Mouse (Mus musculus): ENCODE data around the gene Grem1. TPM values are rescaled to one million over a fixed set of nuclear protein-coding genes. Genes with fewer than 3 reads are reported as not detected.

Gene Grem1
- total RNA-seq, 2 experiments from 2014 or later = not detected

GRCm38 (mm10) chr2:113764968-113765367, 6.5 kb upstream of the Grem1 start:
- no peak for DNase-seq
- intact Hi-C loops (cut with DNase I) = no loop called here

GRCm38 (mm10) chr2:113757525-113758310, 728 bp downstream of the Grem1 start:
- intact Hi-C loops (cut with DNase I) = no loop called here
- peak in 1 of 2 experiments; percentile 4 for DNase-seq

- intact Hi-C loops (cut with DNase I) = no loop called here
- peak in 1 of 2 experiments; percentile 4 for DNase-seq
Measured at GRCm38 (mm10) chr2:113756924-113757524, 1.4 kb downstream of the Grem1 start.

GRCm38 (mm10) chr2:113749721-113750120, 8.7 kb downstream of the Grem1 start:
- no peak for DNase-seq
- intact Hi-C loops (cut with DNase I) = no loop called here

GRCm38 (mm10) chr2:113749309-113749708, 9.1 kb downstream of the Grem1 start:
- intact Hi-C loops (cut with DNase I) = no loop called here
- no peak for DNase-seq

- no peak for DNase-seq
- intact Hi-C loops (cut with DNase I) = no loop called here
Measured at GRCm38 (mm10) chr2:113728581-113728980, 29.9 kb downstream of the Grem1 start.

GRCm38 (mm10) chr2:113714801-113715200, 43.6 kb downstream of the Grem1 start:
- intact Hi-C loops (cut with DNase I) = no loop called here
- no peak for DNase-seq

- no peak for DNase-seq
- intact Hi-C loops (cut with DNase I) = no loop called here
Measured at GRCm38 (mm10) chr2:113713406-113713805, 45.0 kb downstream of the Grem1 start.

- intact Hi-C loops (cut with DNase I) = no loop called here
- DNase-seq = no peak
Measured at GRCm38 (mm10) chr2:113707507-113707906, 50.9 kb downstream of the Grem1 start.

- DNase-seq = no peak
- intact Hi-C loops (cut with DNase I) = no loop called here
Measured at GRCm38 (mm10) chr2:113701507-113701906, 56.9 kb downstream of the Grem1 start.

GRCm38 (mm10) chr2:113696647-113697046, 61.8 kb downstream of the Grem1 start:
- no peak for DNase-seq
- intact Hi-C loops (cut with DNase I) = no loop called here

GRCm38 (mm10) chr2:113696222-113696621, 62.2 kb downstream of the Grem1 start:
- intact Hi-C loops (cut with DNase I) = no loop called here
- no peak for DNase-seq

Other genes starting within 250 kb of the Grem1 start
- under 1 TPM in 1 of 2 experiments, not detected in 1; 0.22 TPM for gene Scg5, start 70.5 kb upstream of the Grem1 start, total RNA-seq (2021)
- gene Arhgap11a, start 90.0 kb upstream of the Grem1 start, total RNA-seq (2021) = 10 to 100 TPM; 13.0 to 13.4 TPM